Mouse (Mus musculus): Measurements from ENCODE around the gene Crtc1.

- no peak for TF ChIP-seq POLR2A (IDR thresholded peaks at IDR 0.05; ENCODE audit: low read depth, low read length)
- TF ChIP-seq CTCF (conservative IDR thresholded peaks at IDR 0.05; ENCODE audit: insufficient read depth, insufficient read length, low read depth, low read length): no peak
Observed at GRCm38 (mm10) chr8:70419879-70420643, 19.3 kb downstream of the Crtc1 start.

All from kidney, adult 2 months (tissue).